Mouse (Mus musculus): ENCODE data around the gene Ncoa7. TPM values are rescaled to one million over a fixed set of nuclear protein-coding genes. Genes with fewer than 3 reads are reported as not detected.

The Ncoa7 gene
- polyA plus RNA-seq, 1 experiment from 2014 or later = 24.3 TPM

- H3K27me3 ChIP-seq = no peaks in the 10 kb centered on the region
- POLR2A ChIA-PET = no interaction called here
- ATAC-seq (peak; percentile 94), DNase-seq (ENCODE audit: low read depth, low spot score) (no peak)
- in situ Hi-C loops (cut with MboI; ENCODE audit: low pct_unique_long_range_greater_than_20kb) = loop anchor here (25.0 kb wide), 4 partner anchors 624 to 1449 kb away; partner anchors contain the start of genes Rnf146, Rnf217 and Rspo3
- TF ChIP-seq CTCF (IDR thresholded peaks at IDR 0.05) = peak; percentile 89
- CTCF ChIA-PET = no interaction called here
These were observed 7.8 kb upstream of the Ncoa7 start for GRCm38 (mm10) chr10:30810967-30811293.

DNA sequence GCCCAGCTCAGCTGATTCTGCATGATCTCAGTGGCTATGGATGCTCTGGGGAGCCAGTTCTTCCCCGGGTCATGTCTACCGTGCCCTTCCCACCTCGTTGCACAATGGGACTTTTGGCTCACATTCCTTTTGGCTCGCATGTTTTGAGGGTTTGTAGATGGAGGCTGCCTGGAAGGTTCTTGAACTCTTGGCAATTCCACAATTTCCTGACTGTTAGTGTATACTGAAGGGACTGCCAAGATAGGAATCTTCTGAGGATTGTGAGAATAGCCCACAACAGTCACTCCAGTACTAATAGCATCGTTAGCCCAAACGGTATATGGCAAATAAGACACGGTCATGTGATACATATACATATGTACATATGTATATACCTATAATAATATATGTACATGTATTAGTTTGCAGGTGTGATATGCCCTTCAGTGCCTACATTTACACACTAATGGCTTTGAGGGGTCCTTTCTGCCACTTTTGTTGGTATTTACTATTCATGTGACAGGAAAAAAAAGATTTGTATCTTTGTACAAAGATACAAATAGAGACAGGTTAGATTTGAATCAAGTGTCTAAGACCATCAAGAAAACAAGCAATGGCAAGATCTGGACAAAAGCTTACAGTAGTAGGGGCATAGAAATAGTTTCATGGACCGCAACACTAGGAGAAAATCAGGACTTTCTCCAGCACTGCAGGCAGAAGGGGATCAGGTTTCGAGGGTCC lies 7.3 kb upstream of the Ncoa7 start:
- H3K27me3 ChIP-seq = no peaks in the 10 kb centered on the region
- in situ Hi-C loops (cut with MboI; ENCODE audit: low pct_unique_long_range_greater_than_20kb) = loop anchor here (25.0 kb wide), 4 partner anchors 623 to 1448 kb away; partner anchors contain the start of genes Rnf146, Rnf217 and Rspo3
- TF ChIP-seq CTCF (IDR thresholded peaks at IDR 0.05) = no peak
- ChIA-PET CTCF (interaction anchor here (0.6 kb wide), 1 partner anchor 185 kb away, joined by 3 read pairs; no protein-coding TSS in a partner anchor), POLR2A (no interaction called here)
- ATAC-seq (peak; percentile 66), DNase-seq (ENCODE audit: low read depth, low spot score) (no peak)

- ATAC-seq (peak; percentile 4), DNase-seq (ENCODE audit: low read depth, low spot score) (no peak)
- POLR2A ChIA-PET = interaction anchor here (0.8 kb wide), 1 partner anchor 497 kb away, joined by 3 read pairs; no protein-coding TSS in a partner anchor
- no peak for TF ChIP-seq CTCF (IDR thresholded peaks at IDR 0.05)
- CTCF ChIA-PET = interaction anchor here (0.7 to 1.1 kb wide), 2 partner anchors 9 to 143 kb away, joined by 3 read pairs; no protein-coding TSS in a partner anchor
- in situ Hi-C loops (cut with MboI; ENCODE audit: low pct_unique_long_range_greater_than_20kb) = loop anchor here (10.0 to 25.0 kb wide), 5 partner anchors 189 to 1441 kb away; partner anchors contain the start of genes Rnf146, Rnf217 and Rspo3
- H3K27me3 ChIP-seq = no peaks in the 10 kb centered on the region
These were observed 594 bp upstream of the Ncoa7 start for GRCm38 (mm10) chr10:30803587-30804253.

DNA sequence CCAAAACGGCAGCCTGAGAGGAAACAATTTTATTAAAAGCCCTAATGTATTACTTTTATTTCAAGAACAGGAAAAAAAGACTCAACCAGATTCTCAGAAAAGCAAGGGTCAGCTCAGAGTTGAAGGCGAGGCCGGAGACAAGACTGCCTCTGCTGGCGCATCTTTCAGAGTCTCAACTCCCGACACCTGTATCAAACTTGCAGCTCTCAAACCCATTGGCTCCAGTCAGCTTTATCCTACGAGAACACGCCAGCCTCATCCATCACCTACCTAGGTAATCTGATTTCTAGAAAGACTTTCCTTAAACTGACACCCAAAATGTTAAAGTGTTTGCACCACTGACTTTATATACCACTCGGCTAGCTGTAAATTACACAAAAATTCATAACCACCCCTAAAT lies 1.1 kb downstream of the Ncoa7 start:
- DNase-seq (ENCODE audit: low read depth, low spot score) (no peak), ATAC-seq (no peak)
- in situ Hi-C loops (cut with MboI; ENCODE audit: low pct_unique_long_range_greater_than_20kb) = loop anchor here (10.0 to 25.0 kb wide), 5 partner anchors 187 to 1440 kb away; partner anchors contain the start of genes Rnf146, Rnf217 and Rspo3

GRCm38 (mm10) chr10:30799713-30800450 lies 3.2 kb downstream of the Ncoa7 start:
- in situ Hi-C loops (cut with MboI; ENCODE audit: low pct_unique_long_range_greater_than_20kb) = loop anchor here (10.0 to 25.0 kb wide), 5 partner anchors 185 to 1438 kb away; partner anchors contain the start of genes Rnf146, Rnf217 and Rspo3
- ChIA-PET POLR2A (no interaction called here), CTCF (interaction anchor here (1.4 kb wide), 1 partner anchor 9 kb away, joined by 4 read pairs; no protein-coding TSS in a partner anchor)
- no peak for TF ChIP-seq CTCF (IDR thresholded peaks at IDR 0.05)
- DNase-seq (ENCODE audit: low read depth, low spot score) (no peak), ATAC-seq (no peak)
- no peaks in the 10 kb centered on the region for H3K27me3 ChIP-seq

More for the DNA sequence above, 1.1 kb downstream of the Ncoa7 start:
- POLR2A ChIA-PET = interaction anchor here (0.5 kb wide), 1 partner anchor 79 kb away, joined by 3 read pairs; no protein-coding TSS in a partner anchor
- no peaks in the 10 kb centered on the region for H3K27me3 ChIP-seq
- CTCF ChIA-PET = interaction anchor here (0.8 to 1.5 kb wide), 10 partner anchors 13 to 201 kb away, joined by 3 to 5 read pairs (median 3); partner anchors contain the start of gene Trmt11
- peak; percentile 47 for TF ChIP-seq CTCF (IDR thresholded peaks at IDR 0.05)

- in situ Hi-C loops (cut with MboI; ENCODE audit: low pct_unique_long_range_greater_than_20kb) = no loop called here
- ATAC-seq (no peak), DNase-seq (ENCODE audit: low read depth, low spot score) (no peak)
- POLR2A ChIA-PET = no interaction called here
- TF ChIP-seq CTCF (IDR thresholded peaks at IDR 0.05) = no peak
- H3K27me3 ChIP-seq = no peaks in the 10 kb centered on the region
- CTCF ChIA-PET = interaction anchor here (1.1 kb wide), 1 partner anchor 82 kb away, joined by 3 read pairs; no protein-coding TSS in a partner anchor
These were observed 6.5 kb downstream of the Ncoa7 start for GRCm38 (mm10) chr10:30796469-30797261.

DNA sequence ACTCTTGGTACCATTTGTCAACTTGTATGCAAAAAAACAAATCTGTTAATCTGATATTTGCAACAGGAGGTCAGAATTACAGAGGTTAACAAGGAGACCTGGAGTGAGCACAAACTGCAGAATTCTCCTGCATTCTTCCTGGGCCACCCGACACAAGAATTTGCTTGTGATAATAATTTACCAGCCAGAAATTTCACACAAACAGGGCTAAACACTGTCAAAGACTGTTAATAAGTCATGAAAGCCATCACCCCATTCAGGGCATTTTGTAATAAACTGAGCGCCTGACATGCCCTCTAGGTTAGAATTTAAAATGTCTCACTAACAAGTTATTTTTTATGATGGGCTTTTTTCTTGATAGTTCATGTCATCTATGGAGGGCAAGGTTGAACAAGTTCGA lies 12.1 kb downstream of the Ncoa7 start:
- H3K27me3 ChIP-seq = no peaks in the 10 kb centered on the region
- TF ChIP-seq CTCF (IDR thresholded peaks at IDR 0.05) = no peak
- POLR2A ChIA-PET = no interaction called here
- DNase-seq (ENCODE audit: low read depth, low spot score) (no peak), ATAC-seq (peak; percentile 91)
- CTCF ChIA-PET = interaction anchor here (1.2 kb wide), 1 partner anchor 8 kb away, joined by 4 read pairs; no protein-coding TSS in a partner anchor
- in situ Hi-C loops (cut with MboI; ENCODE audit: low pct_unique_long_range_greater_than_20kb) = no loop called here

DNA sequence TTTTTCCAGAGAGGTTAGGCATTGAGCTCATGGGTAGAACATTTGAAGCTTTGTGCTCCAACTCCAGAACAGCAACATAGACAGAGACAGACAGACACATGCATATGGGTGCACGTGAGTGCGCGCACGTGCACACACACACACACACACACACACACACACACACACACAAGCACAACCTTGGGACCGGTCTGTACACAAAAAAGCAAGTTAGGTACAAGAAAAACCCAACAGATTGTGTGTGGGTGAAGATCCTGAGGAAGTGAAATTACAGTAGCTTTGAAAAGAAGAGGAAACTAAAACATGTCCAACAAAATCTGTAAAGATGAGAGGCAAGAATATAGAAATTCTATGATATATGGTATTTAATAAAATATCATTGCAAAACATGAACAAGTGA lies 13.6 kb downstream of the Ncoa7 start:
- no peak for TF ChIP-seq CTCF (IDR thresholded peaks at IDR 0.05)
- ATAC-seq = no peak
- H3K27me3 ChIP-seq = no peaks in the 10 kb centered on the region
- POLR2A ChIA-PET = interaction anchor here (0.6 to 0.7 kb wide), 2 partner anchors 9 to 21 kb away, joined by 3 to 4 read pairs; no protein-coding TSS in a partner anchor
- no peak for DNase-seq (ENCODE audit: low read depth, low spot score)
- in situ Hi-C loops (cut with MboI; ENCODE audit: low pct_unique_long_range_greater_than_20kb) = no loop called here
- CTCF ChIA-PET = interaction anchor here (0.7 to 1.5 kb wide), 2 partner anchors 13 to 16 kb away, joined by 3 to 4 read pairs; no protein-coding TSS in a partner anchor

DNA sequence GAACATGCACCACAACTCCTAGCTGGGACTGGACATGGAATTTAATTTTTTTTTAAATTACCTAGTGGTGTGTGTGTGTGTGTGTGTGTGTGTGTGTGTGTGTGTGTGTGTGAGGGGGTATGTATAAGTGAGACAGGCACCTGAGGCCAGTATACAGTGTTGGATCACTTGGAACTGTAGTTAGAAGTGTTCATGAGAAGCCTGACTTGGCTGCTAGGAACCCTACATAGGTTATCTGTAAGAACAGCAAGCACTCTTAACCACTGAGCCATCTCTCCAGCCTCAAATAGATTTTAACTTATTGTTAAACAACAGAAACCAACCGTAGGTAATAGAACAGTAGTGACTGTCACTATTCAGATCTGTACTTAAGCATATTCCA lies 14.8 kb downstream of the Ncoa7 start:
- CTCF ChIA-PET = interaction anchor here (1.5 kb wide), 1 partner anchor 14 kb away, joined by 4 read pairs; no protein-coding TSS in a partner anchor
- no peak for TF ChIP-seq CTCF (IDR thresholded peaks at IDR 0.05)
- POLR2A ChIA-PET = interaction anchor here (0.6 kb wide), 1 partner anchor 28 kb away, joined by 3 read pairs; no protein-coding TSS in a partner anchor
- in situ Hi-C loops (cut with MboI; ENCODE audit: low pct_unique_long_range_greater_than_20kb) = no loop called here
- DNase-seq (ENCODE audit: low read depth, low spot score) = no peak
- no peak for ATAC-seq
- H3K27me3 ChIP-seq = no peaks in the 10 kb centered on the region

All from Patski (cell line).